Mouse (Mus musculus) kidney, embryonic 16.5 days (tissue): ENCODE results near the gene Sufu. TPM values are rescaled to one million over a fixed set of nuclear protein-coding genes. Genes with fewer than 3 reads are reported as not detected.

ENCODE experiments used
- ATAC-seq: fragments of 200-750 bp; cut with Nextera tagmentation; 2 replicates; pipeline ENCODE4 v1.8.0; 2017; ENCODE audit warnings: moderate TSS enrichment; ENCODE audit not compliant: low FRiP score, low TSS enrichment
- H3K27ac ChIP-seq: fragments of 300-500 bp; sonication (generic); 2 replicates; pipeline ENCODE4 v1.5.1; 2014; ENCODE audit warnings: low read length
- H3K27me3 ChIP-seq: fragments of 300-500 bp; sonication (generic); 2 replicates; pipeline ENCODE4 v1.6.1; 2014; ENCODE audit warnings: low read length, control low read depth, mixed read lengths; ENCODE audit not compliant: insufficient read depth
- H3K36me3 ChIP-seq: fragments of 300-500 bp; sonication (generic); 2 replicates; pipeline ENCODE4 v1.6.1; 2014; ENCODE audit warnings: low read length, control low read depth, mixed read lengths; ENCODE audit not compliant: insufficient read depth
- H3K4me1 ChIP-seq: fragments of 300-500 bp; sonication (generic); 2 replicates; pipeline ENCODE4 v1.6.1; 2014; ENCODE audit warnings: low read length, control low read depth, mixed read lengths; ENCODE audit not compliant: insufficient read depth
- H3K4me2 ChIP-seq: fragments of 300-500 bp; sonication (generic); replicated peaks from 2 replicates; pipeline ENCODE4 v1.6.1; 2014; ENCODE audit warnings: low read depth, low read length
- H3K4me3 ChIP-seq: fragments of 300-500 bp; sonication (generic); 2 replicates; pipeline ENCODE4 v1.5.1; 2014; ENCODE audit warnings: mild to moderate bottlenecking, low read length
- H3K9ac ChIP-seq: fragments of 300-500 bp; sonication (generic); replicated peaks from 2 replicates; pipeline ENCODE4 v1.6.1; 2014; ENCODE audit warnings: low read length
- H3K9me3 ChIP-seq: fragments of 300-500 bp; sonication (generic); 2 replicates; pipeline ENCODE4 v1.6.1; 2016; ENCODE audit warnings: low read length, control low read depth
- WGBS: fragments of 180-500 bp; shearing (Covaris S2); extraction: QIAGEN DNeasy Blood & Tissue Kit; methylation state at CpG from one replicate; pipeline ENCODE4 v1.1.7; 2014; 5-methylcytosine and 5-hydroxymethylcytosine counted together
- polyA plus RNA-seq: library from polyadenylated mRNA; unstranded; fragments of >200 nt; fragmentation: Nextera tagmentation; extraction: Ambion mirVana; gene quantifications from 2 replicates; pipeline ENCODE4 v1.2.1, GENCODE M21; 2015

Sufu gene
- polyA plus RNA-seq, 1 experiment from 2014 or later: 50.7 TPM

DNA sequence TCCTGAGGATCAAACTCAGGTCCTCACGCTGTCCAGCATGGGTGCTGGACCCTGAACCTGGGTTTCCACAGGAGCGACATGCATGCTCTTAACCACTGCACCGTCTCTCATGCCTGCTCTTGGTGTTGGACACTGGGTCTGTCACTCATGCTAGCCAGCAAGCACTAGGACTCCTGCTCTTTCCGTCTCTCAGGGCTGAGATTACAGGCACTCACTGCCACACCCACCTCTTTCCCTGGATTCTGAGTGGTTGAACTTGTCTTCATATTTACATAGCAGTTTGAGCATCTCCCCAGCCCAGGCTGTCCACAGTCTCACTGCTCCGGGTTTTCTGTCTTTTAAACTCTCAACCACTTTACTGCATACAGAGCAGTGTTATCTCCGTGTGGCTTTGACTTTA lies 48.9 kb downstream of the Sufu start:
- H3K9me3 ChIP-seq: no peaks in the 10 kb centered on the region
- ATAC-seq: peak; percentile 41; the same call in 1 of the 2 replicates
- no peak overlapping the region for H3K4me2 ChIP-seq
- no peak overlapping the region for H3K4me3 ChIP-seq
- WGBS: 36% methylated on average over 6 of the region's 6 CpGs
- H3K27ac ChIP-seq: no peak overlapping the region
- no peaks in the 10 kb centered on the region for H3K27me3 ChIP-seq
- H3K36me3 ChIP-seq: no peaks in the 10 kb centered on the region
- peaks cover 41% of the 10 kb centered on the region for H3K4me1 ChIP-seq
- no peak overlapping the region for H3K9ac ChIP-seq

DNA sequence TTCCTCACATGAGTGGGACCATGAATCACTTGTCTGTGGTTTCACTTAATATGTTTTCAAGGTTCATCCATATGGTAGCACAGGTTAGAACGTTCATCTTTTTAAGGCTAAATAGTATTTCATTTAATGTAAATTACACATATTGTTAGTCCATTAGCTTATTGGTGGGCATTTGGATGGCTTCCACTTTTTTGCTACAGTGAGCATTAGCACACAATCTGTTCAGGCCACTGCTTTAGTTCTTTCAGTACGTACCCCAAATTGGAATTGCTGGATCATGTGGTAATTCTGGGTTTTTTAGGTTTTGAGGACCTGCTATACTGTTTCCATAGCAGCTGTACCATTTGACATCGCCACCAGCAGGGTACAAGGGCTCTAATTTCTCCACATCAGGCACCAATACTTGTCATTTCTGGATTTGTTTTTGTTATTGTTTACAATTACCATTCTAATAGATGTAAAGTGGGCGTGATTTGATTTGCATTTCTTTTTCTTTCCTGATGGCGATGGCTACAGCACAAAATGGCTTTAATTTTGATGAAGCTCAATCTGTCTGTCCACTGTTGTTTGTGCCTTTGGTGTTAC lies 49.8 kb downstream of the Sufu start:
- Histone ChIP-seq H3K4me2 (no peak overlapping the region), H3K9ac (no peak overlapping the region), H3K27me3 (no peaks in the 10 kb centered on the region), H3K27ac (no peak overlapping the region), H3K4me3 (no peak overlapping the region), H3K4me1 (peaks cover 33% of the 10 kb centered on the region), H3K9me3 (no peaks in the 10 kb centered on the region), H3K36me3 (no peaks in the 10 kb centered on the region; the same call in 1 of the 2 replicates)
- 90% methylated on average over 5 of the region's 5 CpGs for WGBS
- no peak for ATAC-seq

DNA sequence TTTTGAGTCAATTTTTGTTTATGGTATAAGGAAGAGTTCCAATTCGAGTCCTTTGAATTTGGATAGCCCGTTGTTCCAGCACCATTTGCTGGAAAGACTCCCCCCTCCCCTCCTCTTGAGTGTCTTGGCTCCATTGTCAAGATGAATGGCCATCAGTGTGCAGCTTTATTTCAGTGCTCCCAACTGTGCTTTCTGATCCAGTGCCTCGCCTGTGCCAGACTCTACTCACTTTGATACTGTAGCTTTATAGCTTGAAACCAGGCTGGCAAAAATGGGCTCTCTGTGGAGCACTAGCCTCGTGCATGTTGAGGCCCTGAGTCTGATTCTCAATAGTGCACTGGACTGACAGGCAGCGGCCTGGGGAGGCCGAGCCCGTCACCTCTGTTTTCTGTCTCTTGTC lies 50.4 kb downstream of the Sufu start:
- 32% methylated on average over 7 of the region's 7 CpGs for WGBS

DNA sequence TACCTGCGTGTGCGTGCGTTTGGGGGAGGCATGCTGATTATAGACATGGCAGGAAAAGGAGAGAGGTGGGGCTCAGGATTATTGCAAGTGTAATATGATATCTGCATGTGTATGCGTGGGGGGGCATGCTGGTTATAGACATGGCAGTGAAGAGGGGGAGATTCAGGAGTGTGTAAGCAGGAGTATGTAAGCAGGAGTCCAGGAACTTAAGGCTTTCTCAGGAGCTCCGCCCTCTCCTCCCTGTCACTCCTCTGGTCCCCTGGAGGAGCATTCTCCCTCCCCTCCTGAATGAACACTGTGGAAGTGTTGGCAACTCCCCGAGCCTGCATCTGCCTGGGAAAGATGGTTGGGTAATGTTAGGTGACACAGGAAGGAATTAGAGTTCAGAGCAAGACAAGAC lies 51.2 kb downstream of the Sufu start:
- H3K9ac ChIP-seq: 0 out of 2 replicates have a peak overlapping the region, but pooled peaks have one; percentile 3
- peak overlapping the region; percentile 14; the same call in 1 of the 2 replicates for H3K4me2 ChIP-seq
- no peaks in the 10 kb centered on the region for H3K9me3 ChIP-seq
- peaks cover 43% of the 10 kb centered on the region for H3K4me1 ChIP-seq
- no peaks in the 10 kb centered on the region; the same call in 1 of the 2 replicates for H3K36me3 ChIP-seq
- peak overlapping the region; percentile 70 for H3K27ac ChIP-seq
- H3K4me3 ChIP-seq: no peak overlapping the region
- no peaks in the 10 kb centered on the region for H3K27me3 ChIP-seq
- 9% methylated on average over 6 of the region's 6 CpGs for WGBS
- peak; percentile 36; the same call in 1 of the 2 replicates for ATAC-seq

More for the DNA sequence above, 50.4 kb downstream of the Sufu start:
- no peaks in the 10 kb centered on the region for H3K27me3 ChIP-seq
- H3K4me2 ChIP-seq: no peak overlapping the region
- H3K36me3 ChIP-seq: no peaks in the 10 kb centered on the region; the same call in 1 of the 2 replicates
- no peak overlapping the region for H3K4me3 ChIP-seq
- peaks cover 35% of the 10 kb centered on the region for H3K4me1 ChIP-seq
- no peak for ATAC-seq
- H3K9me3 ChIP-seq: no peaks in the 10 kb centered on the region
- no peak overlapping the region for H3K9ac ChIP-seq
- peak overlapping the region; percentile 70 for H3K27ac ChIP-seq

DNA sequence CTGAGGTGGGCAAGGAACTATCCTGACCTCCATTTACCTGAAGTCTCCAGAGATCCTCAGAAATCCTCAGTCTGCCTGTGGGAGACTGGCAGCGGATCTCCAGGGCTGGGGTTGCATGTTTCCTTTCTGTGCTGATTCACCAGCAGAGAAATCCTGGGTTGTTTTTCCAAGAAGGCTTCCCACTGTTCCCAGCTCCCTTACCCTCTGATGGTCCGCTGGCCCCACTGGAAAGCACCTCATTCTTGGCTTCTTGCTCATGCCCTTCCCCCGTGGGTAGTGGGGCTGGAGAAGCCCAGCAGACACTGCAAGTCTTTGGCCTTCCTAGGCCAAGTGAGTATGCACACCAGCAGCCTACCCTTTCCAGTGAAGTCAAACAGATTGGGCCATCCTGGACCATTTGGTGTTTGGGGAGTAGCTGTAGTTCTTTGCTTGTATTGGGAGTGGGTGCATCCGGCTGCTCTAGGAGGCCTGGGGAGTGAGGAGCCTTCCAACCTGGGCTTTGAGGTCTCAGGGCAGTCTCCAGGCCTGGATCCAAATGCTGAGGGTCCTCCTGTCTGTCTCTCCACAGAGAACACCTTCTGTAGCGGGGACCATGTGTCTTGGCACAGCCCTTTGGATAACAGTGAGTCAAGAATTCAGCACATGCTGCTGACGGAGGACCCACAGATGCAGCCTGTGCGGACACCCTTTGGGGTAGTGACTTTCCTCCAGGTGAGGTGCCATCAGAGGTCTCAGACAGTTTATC lies 52.7 kb downstream of the Sufu start:
- H3K9ac ChIP-seq: no peak overlapping the region
- no peak overlapping the region for H3K27ac ChIP-seq
- H3K4me3 ChIP-seq: no peak overlapping the region
- no peaks in the 10 kb centered on the region for H3K27me3 ChIP-seq
- no peaks in the 10 kb centered on the region for H3K9me3 ChIP-seq
- H3K36me3 ChIP-seq: peaks cover 5% of the 10 kb centered on the region
- no peak for ATAC-seq
- no peak overlapping the region for H3K4me2 ChIP-seq
- 76% methylated on average over 7 of the region's 7 CpGs for WGBS
- peaks cover 49% of the 10 kb centered on the region for H3K4me1 ChIP-seq

DNA sequence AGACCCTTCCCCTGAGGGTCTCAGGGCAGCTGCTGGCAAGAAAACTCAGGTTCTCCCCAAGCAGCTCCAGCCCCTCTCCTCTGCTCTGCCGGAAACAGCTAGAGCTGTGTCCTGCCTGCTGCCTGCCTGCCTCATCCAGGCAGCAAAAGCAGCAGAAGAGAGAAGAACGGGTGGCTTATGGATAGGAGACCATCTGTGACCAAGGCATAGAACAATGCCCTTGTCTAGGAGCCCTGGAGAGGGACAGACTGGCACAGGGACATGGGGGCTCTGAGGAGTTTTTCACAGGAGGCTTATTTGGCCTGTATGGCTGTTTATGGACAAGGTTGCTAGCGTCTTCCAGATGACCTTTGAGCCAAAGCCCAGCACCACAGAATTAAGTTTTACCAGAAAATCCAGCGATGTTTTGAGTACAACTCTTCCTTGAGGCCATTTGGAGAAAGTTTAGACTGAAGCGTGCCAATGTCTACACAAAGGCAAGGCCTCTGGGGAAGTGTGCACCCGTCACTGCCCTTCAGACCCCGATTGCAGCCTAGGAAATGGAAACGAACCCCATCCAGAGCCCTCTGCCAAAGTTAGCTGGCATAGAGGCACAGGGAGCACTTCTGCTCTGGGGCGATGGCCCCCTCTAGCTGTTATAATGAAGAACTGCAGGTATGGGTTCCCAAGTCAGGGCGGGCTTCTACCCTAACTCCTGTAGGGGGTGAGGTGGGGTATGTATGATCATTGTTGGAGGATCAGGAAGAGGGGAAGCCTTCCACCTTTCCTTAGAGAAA lies 55.5 kb downstream of the Sufu start:
- Histone ChIP-seq H3K4me2 (no peak overlapping the region), H3K4me1 (peaks cover 70% of the 10 kb centered on the region)

DNA sequence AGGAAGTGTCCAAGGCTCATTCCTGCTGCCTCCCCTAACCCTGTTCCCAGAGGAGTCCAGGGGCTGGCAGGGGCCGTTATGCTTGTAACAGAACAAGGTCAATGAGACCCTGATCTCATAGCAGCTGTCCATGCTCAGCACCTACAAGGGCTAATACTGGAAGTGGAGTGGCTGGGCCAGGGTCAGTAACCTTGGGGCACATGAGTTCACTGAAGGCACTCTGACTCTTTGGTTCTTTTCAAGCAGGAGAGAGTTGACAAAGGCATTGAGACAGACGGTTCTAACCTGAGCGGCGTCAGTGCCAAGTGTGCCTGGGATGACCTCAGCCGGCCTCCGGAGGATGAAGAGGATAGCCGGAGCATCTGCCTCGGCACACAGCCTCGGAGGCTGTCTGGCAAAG lies 56.2 kb downstream of the Sufu start:
- peaks cover 70% of the 10 kb centered on the region for H3K4me1 ChIP-seq
- H3K9me3 ChIP-seq: no peaks in the 10 kb centered on the region
- H3K27ac ChIP-seq: peak overlapping the region; percentile 97
- whole genome bisulfite sequencing: 70% methylated on average over 9 of the region's 9 CpGs
- H3K9ac ChIP-seq: 0 out of 2 replicates have a peak overlapping the region, but pooled peaks have one; percentile 8
- no peak overlapping the region for H3K4me2 ChIP-seq
- ATAC-seq: no peak
- H3K36me3 ChIP-seq: peaks cover 16% of the 10 kb centered on the region
- H3K27me3 ChIP-seq: no peaks in the 10 kb centered on the region
- no peak overlapping the region for H3K4me3 ChIP-seq

More for the DNA sequence above, 55.5 kb downstream of the Sufu start:
- ATAC-seq: no peak
- Histone ChIP-seq H3K27ac (peak overlapping the region; percentile 97; the same call in 1 of the 2 replicates), H3K9me3 (no peaks in the 10 kb centered on the region), H3K9ac (no peak overlapping the region), H3K4me3 (no peak overlapping the region), H3K36me3 (peaks cover 11% of the 10 kb centered on the region), H3K27me3 (no peaks in the 10 kb centered on the region)
- WGBS: 46% methylated on average over 10 of the region's 10 CpGs

DNA sequence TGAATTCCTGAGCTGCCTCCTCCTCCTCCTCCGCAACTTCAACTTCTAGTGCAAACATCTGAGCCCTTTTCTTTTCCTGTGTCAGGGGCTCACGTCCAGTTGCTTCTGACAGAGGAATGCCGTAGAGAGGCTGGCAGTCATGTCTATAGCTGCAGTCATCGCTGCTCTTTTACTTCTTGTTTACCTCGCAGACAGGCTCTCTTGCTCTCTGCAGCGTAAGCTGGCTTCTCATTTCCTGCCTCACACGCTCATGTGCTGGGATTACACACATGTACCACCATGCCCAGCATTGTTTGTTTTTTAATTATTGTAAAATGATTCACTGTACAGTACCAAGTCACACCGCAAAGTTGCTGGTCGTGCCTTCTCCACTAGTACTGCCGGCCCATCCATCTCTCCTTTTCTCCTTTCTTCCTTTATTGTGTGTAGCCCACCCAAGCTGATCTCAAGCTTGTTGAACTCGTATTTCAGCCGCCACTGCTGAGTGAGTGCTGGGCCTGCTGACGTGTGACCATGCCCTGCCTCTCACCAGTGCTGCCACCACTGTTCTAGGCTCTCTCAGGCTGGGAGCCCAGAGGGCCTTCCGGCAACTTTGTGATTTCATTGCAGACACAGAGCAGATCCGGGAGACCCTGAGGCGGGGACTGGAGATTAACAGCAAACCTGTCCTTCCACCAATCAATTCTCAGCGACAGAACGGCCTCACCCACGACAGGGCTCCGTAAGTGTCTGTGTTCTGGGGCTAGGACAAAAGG lies 57.6 kb downstream of the Sufu start:
- no peaks in the 10 kb centered on the region for H3K9me3 ChIP-seq
- no peak overlapping the region for H3K4me3 ChIP-seq
- H3K4me1 ChIP-seq: peaks cover 74% of the 10 kb centered on the region
- H3K9ac ChIP-seq: peak overlapping the region; percentile 57
- H3K36me3 ChIP-seq: peaks cover 19% of the 10 kb centered on the region
- no peaks in the 10 kb centered on the region for H3K27me3 ChIP-seq
- H3K27ac ChIP-seq: peak overlapping the region; percentile 97
- peak; percentile 60 for ATAC-seq
- 0 out of 2 replicates have a peak overlapping the region, but pooled peaks have one; percentile 3 for H3K4me2 ChIP-seq
- 21% methylated on average over 20 of the region's 20 CpGs for WGBS

DNA sequence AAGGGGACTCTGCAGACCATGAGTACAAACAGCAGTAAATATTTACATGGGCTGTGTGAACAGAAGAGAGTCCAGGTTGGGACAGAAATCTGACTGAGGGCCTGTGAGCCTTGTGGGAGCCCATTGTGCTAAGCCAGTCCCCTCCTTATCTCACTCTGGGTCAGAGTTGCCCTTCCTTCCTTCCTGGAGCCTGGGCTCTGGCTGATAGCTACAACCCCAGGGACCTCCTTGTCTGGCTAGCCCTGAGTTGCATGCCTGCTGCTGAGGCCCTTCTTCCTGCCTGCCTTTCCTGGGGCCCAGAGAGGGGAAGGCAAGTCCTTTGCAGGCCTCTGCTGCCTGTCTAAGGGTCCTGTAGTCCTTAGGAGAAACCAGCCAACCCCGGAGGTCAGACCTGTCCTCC lies 58.3 kb downstream of the Sufu start:
- 7% methylated on average over 1 of the region's 1 CpGs for WGBS
- H3K4me3 ChIP-seq: no peak overlapping the region
- ATAC-seq: peak; percentile 72
- H3K4me2 ChIP-seq: 0 out of 2 replicates have a peak overlapping the region, but pooled peaks have one; percentile 3
- H3K27me3 ChIP-seq: no peaks in the 10 kb centered on the region
- H3K9me3 ChIP-seq: no peaks in the 10 kb centered on the region
- H3K9ac ChIP-seq: peak overlapping the region; percentile 57
- peaks cover 19% of the 10 kb centered on the region for H3K36me3 ChIP-seq
- peak overlapping the region; percentile 97 for H3K27ac ChIP-seq
- peaks cover 78% of the 10 kb centered on the region for H3K4me1 ChIP-seq
